Mouse (Mus musculus) gastrocnemius, postnatal 14 days (tissue): Measurements from ENCODE around the gene Zbtb7b. TPM values are rescaled to one million over a fixed set of nuclear protein-coding genes. Genes with fewer than 3 reads are reported as not detected.
A peak's percentile ranks its signal among the peaks of the same experiment; 100 is the strongest.

ENCODE experiments used
- DNase-seq: peaks from one replicate; pipeline ENCODE4 v3.0.0; 2021; ENCODE audit warnings: mixed read lengths
- intact Hi-C: fragments of 180-260 bp; cut with DNase I; formaldehyde crosslinking; loops from one replicate; pipeline ENCODE4 v1.15.1; 2025; ENCODE audit warnings: low total_unique reads
- total RNA-seq, 2 experiments: library from RNA; stranded (reverse); gene quantifications; 2 replicates each; pipeline ENCODE4 v1.2.3; 2021

Gene Zbtb7b
- total RNA-seq, 2 experiments from 2014 or later: 18.4 to 24.0 TPM

GRCm38 (mm10) chr3:89391663-89392511 is 2.7 kb downstream of the Zbtb7b start:
- DNase-seq: peak; percentile 78
- intact Hi-C loops: no loop called here

GRCm38 (mm10) chr3:89390699-89391662 is 3.6 kb downstream of the Zbtb7b start:
- DNase-seq: no peak
- intact Hi-C loops: no loop called here

GRCm38 (mm10) chr3:89390111-89390515 is 4.5 kb downstream of the Zbtb7b start:
- DNase-seq: peak; percentile 46

GRCm38 (mm10) chr3:89388901-89389740 is 5.5 kb downstream of the Zbtb7b start:
- no peak for DNase-seq
- intact Hi-C loops: no loop called here

More at GRCm38 (mm10) chr3:89390111-89390515, 4.5 kb downstream of the Zbtb7b start:
- intact Hi-C loops: no loop called here

GRCm38 (mm10) chr3:89388134-89388881 is 6.3 kb downstream of the Zbtb7b start:
- intact Hi-C loops: no loop called here
- DNase-seq: peak; percentile 80

GRCm38 (mm10) chr3:89387632-89388031 is 6.9 kb downstream of the Zbtb7b start:
- DNase-seq: no peak
- intact Hi-C loops: no loop called here

- intact Hi-C loops: no loop called here
- DNase-seq: peak; percentile 47
Observed at GRCm38 (mm10) chr3:89386438-89387420, 7.8 kb downstream of the Zbtb7b start.

GRCm38 (mm10) chr3:89385451-89385850 is 9.1 kb downstream of the Zbtb7b start:
- DNase-seq: no peak
- intact Hi-C loops: no loop called here

- intact Hi-C loops: no loop called here
- DNase-seq: no peak
Observed at GRCm38 (mm10) chr3:89384331-89385076, 10.1 kb downstream of the Zbtb7b start.

GRCm38 (mm10) chr3:89383651-89384255 is 10.8 kb downstream of the Zbtb7b start:
- no peak for DNase-seq
- intact Hi-C loops: no loop called here

GRCm38 (mm10) chr3:89382950-89383349 is 11.6 kb downstream of the Zbtb7b start:
- intact Hi-C loops: no loop called here
- DNase-seq: no peak

- DNase-seq: no peak
- intact Hi-C loops: no loop called here
Observed at GRCm38 (mm10) chr3:89382033-89382882, 12.3 kb downstream of the Zbtb7b start.

- intact Hi-C loops: no loop called here
- DNase-seq: no peak
Observed at GRCm38 (mm10) chr3:89381233-89381632, 13.3 kb downstream of the Zbtb7b start.

- no peak for DNase-seq
- intact Hi-C loops: no loop called here
Observed at GRCm38 (mm10) chr3:89380711-89381110, 13.9 kb downstream of the Zbtb7b start.

GRCm38 (mm10) chr3:89380291-89380690 is 14.3 kb downstream of the Zbtb7b start:
- intact Hi-C loops: no loop called here

More at GRCm38 (mm10) chr3:89380291-89380690, 14.3 kb downstream of the Zbtb7b start:
- DNase-seq: no peak
